8 mouse cellular contexts compared by ENCODE assay signal in the genomic region with DNA sequence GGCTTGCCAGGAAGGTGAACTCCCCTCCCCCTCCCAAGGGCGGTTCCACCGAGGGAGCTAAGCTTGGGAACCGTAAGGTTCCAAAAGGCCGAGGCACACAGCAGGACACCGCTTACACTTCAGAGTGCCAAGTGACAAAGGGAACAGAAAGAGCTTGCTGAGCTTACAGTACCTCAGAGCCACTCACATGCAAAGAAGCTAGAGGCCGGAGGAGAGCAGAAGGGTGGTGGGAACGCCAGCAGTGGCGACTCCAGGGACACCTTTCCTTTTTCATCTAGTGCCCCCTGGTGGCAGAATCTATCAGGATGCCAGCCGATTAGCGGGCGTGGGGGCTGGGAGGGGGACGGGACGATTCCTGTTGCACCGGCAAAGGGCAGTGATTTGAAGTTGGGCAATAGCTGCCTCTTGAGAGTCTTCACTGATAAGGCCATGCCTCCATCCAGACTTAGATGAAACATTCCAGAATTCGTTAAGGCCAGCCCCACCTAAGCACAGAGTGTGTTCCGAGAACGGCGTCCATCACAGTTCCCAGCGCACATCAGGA. TPM values are rescaled to one million over a fixed set of nuclear protein-coding genes. Genes with fewer than 3 reads are reported as not detected.
A peak's percentile ranks its signal among the peaks of the same experiment; 100 is the strongest.
DNase-seq lines count a peak whose midpoint lies in the region; ATAC-seq and TF ChIP-seq lines count a peak whose summit lies in the region.

No protein-coding gene starts in this region.

- H3K27me3 ChIP-seq in forebrain, embryonic 14.5 days (replicated peaks; ENCODE audit: control insufficient read depth, insufficient read depth, low read length) = no peaks in the 10 kb centered on the region
- H3K27me3 ChIP-seq in hindbrain, embryonic 11.5 days (ENCODE audit: control insufficient read depth, insufficient read depth, low read length) = no peaks in the 10 kb centered on the region
- peaks cover 76% of the 10 kb centered on the region for H3K27me3 ChIP-seq in megakaryocyte, embryonic 14.5 days (replicated peaks)
- peaks cover 7% of the 10 kb centered on the region; the same call in 1 of the 2 replicates for H3K27me3 ChIP-seq in small intestine, adult 2 months (ENCODE audit: control insufficient read depth, insufficient read depth, low read length)

- under 1% methylated on average over 19 of the region's 19 CpGs for WGBS in forebrain, embryonic 14.5 days
- 2% methylated on average over 19 of the region's 19 CpGs for WGBS in hindbrain, embryonic 11.5 days
- WGBS in small intestine, adult 2 months = 4% methylated on average over 19 of the region's 19 CpGs

- peak; percentile 67; the same call in 1 of the 2 replicates for TF ChIP-seq CTCF in small intestine, adult 2 months (IDR thresholded peaks at IDR 0.05; ENCODE audit: extremely low read depth, insufficient read length, insufficient replicate concordance, low read depth, low read length)

- peak overlapping the region; percentile 47; the same call in 1 of the 2 replicates for H3K9ac ChIP-seq in forebrain, embryonic 14.5 days (ENCODE audit: low read length)
- H3K9ac ChIP-seq in hindbrain, embryonic 11.5 days (ENCODE audit: low read depth, low read length) = peak overlapping the region; percentile 49

- peak overlapping the region; percentile 48 for H3K4me2 ChIP-seq in forebrain, embryonic 14.5 days (ENCODE audit: low read length)
- H3K4me2 ChIP-seq in hindbrain, embryonic 11.5 days (replicated peaks; ENCODE audit: low read depth, low read length) = peak overlapping the region; percentile 54

- peaks cover 40% of the 10 kb centered on the region for H3K4me1 ChIP-seq in forebrain, embryonic 14.5 days (ENCODE audit: control insufficient read depth, insufficient read depth, low read length)
- peaks cover 34% of the 10 kb centered on the region for H3K4me1 ChIP-seq in hindbrain, embryonic 11.5 days (replicated peaks; ENCODE audit: control insufficient read depth, insufficient read depth, low read length)
- peaks cover 20% of the 10 kb centered on the region for H3K4me1 ChIP-seq in megakaryocyte, embryonic 14.5 days
- H3K4me1 ChIP-seq in small intestine, adult 2 months (ENCODE audit: control insufficient read depth, insufficient read depth, insufficient read length, low read length) = peaks cover 15% of the 10 kb centered on the region

- no peak for TF ChIP-seq POLR2A in small intestine, adult 2 months (IDR thresholded peaks at IDR 0.05; ENCODE audit: low read depth, low read length)

- H3K27ac ChIP-seq in forebrain, embryonic 14.5 days (ENCODE audit: low read depth, low read length) = peak overlapping the region; percentile 72
- peak overlapping the region; percentile 90 for H3K27ac ChIP-seq in hindbrain, embryonic 11.5 days (ENCODE audit: low read depth, low read length)
- no peak overlapping the region for H3K27ac ChIP-seq in small intestine, adult 2 months (ENCODE audit: insufficient read depth, low read depth, low read length)

- peak; percentile 97 for DNase-seq in heart, adult 11 months
- DNase-seq in heart, postnatal 25 days (ENCODE audit: low spot score) = no peak
- DNase-seq in cerebellum, adult 11 months = peak; percentile 71
- DNase-seq in forebrain, embryonic 14.5 days (ENCODE audit: low spot score) = peak; percentile 91
- peak; percentile 93 for DNase-seq in hindbrain, embryonic 11.5 days (ENCODE audit: low spot score)
- DNase-seq in left cerebral cortex, postnatal 25 days (ENCODE audit: low spot score in 2 of 2) = peak; percentile 75 to 76

- intact Hi-C loops in heart, postnatal 25 days (cut with DNase I) = no loop called here
- intact Hi-C loops in left cerebral cortex, postnatal 25 days (cut with DNase I) = loop anchor here (2.0 to 5.0 kb wide), 2 partner anchors 23 to 997 kb away; no protein-coding TSS in a partner anchor

- H3K9me3 ChIP-seq in forebrain, embryonic 14.5 days (replicated peaks; ENCODE audit: control insufficient read depth, low read length) = no peaks in the 10 kb centered on the region
- H3K9me3 ChIP-seq in hindbrain, embryonic 11.5 days (ENCODE audit: control insufficient read depth, low read length) = no peaks in the 10 kb centered on the region
- peaks cover 2% of the 10 kb centered on the region; the same call in 1 of the 2 replicates for H3K9me3 ChIP-seq in megakaryocyte, embryonic 14.5 days

- peaks cover 6% of the 10 kb centered on the region; the same call in 1 of the 2 replicates for H3K36me3 ChIP-seq in forebrain, embryonic 14.5 days (ENCODE audit: control insufficient read depth, insufficient read depth, low read length)
- no peaks in the 10 kb centered on the region for H3K36me3 ChIP-seq in hindbrain, embryonic 11.5 days (ENCODE audit: control insufficient read depth, insufficient read depth, low read length)
- H3K36me3 ChIP-seq in megakaryocyte, embryonic 14.5 days (replicated peaks; ENCODE audit: low read length) = no peaks in the 10 kb centered on the region
- H3K36me3 ChIP-seq in small intestine, adult 2 months (ENCODE audit: control insufficient read depth, insufficient read depth, low read length) = no peaks in the 10 kb centered on the region

- peak; percentile 75 for ATAC-seq in forebrain, embryonic 14.5 days
- ATAC-seq in hindbrain, embryonic 11.5 days (ENCODE audit: low FRiP score) = peak; percentile 65

- H3K4me3 ChIP-seq in forebrain, embryonic 14.5 days (ENCODE audit: low read depth, low read length) = peak overlapping the region; percentile 16
- H3K4me3 ChIP-seq in hindbrain, embryonic 11.5 days (ENCODE audit: low read depth, low read length) = peak overlapping the region; percentile 25
- peak overlapping the region; percentile 71 for H3K4me3 ChIP-seq in megakaryocyte, embryonic 14.5 days (replicated peaks)
- peak overlapping the region; percentile 15 for H3K4me3 ChIP-seq in small intestine, adult 2 months (ENCODE audit: low read depth, low read length)

RNA-seq across cellular contexts. Expression of gene Rgma, which starts 24.3 kb away (rescaled TPM):
- total RNA-seq in heart, postnatal 25 days (2021) = 10 to 100 TPM; 61.2 to 72.2 TPM
- 20.6 and 23.6 TPM in 2 replicates for polyA plus RNA-seq in forebrain, embryonic 14.5 days (2014; fragmentation: Nextera tagmentation; extraction: Ambion mirVana)
- 36.5 and 52.5 TPM in 2 replicates for polyA plus RNA-seq in hindbrain, embryonic 11.5 days (2014; fragmentation: Nextera tagmentation; extraction: Ambion mirVana)
- total RNA-seq in left cerebral cortex, postnatal 25 days (2021) = 10 to 100 TPM; 62.3 to 66.1 TPM
- 1.1 TPM in 1 of 2 replicates, not detected in the other for polyA plus RNA-seq in megakaryocyte, embryonic 14.5 days (2012; ENCODE audit: insufficient read depth, low replicate concordance)
- 10.8 and 11.1 TPM in 2 replicates for polyA plus RNA-seq in small intestine, adult 2 months (2012; rRNA removed)

Comparison
In these comparisons a context has a peak if more than half of its experiments do, and no peak if none do; other contexts are left out.
1. H3K4me3 ChIP-seq: peak in every context shown above with its lines; median percentile 71 in megakaryocyte, embryonic 14.5 days; 25 in hindbrain, embryonic 11.5 days; 16 in forebrain, embryonic 14.5 days; 15 in small intestine, adult 2 months.